In genomic region chr11:84592715-84593339, GRCm38 (mm10) we compare ENCODE assay signal across 26 mouse cellular contexts.
DNase-seq lines count a peak whose midpoint lies in the region; ATAC-seq and TF ChIP-seq lines count a peak whose summit lies in the region.
"Had no signal": no experiment of that assay in that cellular context is flagged by ENCODE, and none has a peak within 500 bp of the region (broad histone marks: within the 10 kb centered on the region; RNA-seq: fewer than 3 reads in every experiment).

No protein-coding gene starts in this region.

- no peak overlapping the region for H3K9ac ChIP-seq in liver, embryonic 13.5 days
- H3K9ac ChIP-seq in midbrain, postnatal 0 days (replicated peaks; ENCODE audit: low read length, poor library complexity, severe bottlenecking) = no peak overlapping the region
- H3K9ac ChIP-seq: embryonic facial prominence, embryonic 15.5 days; forebrain, embryonic 12.5 days; heart, embryonic 15.5 days; neural tube, embryonic 13.5 days had no signal

- H3K9me3 ChIP-seq in liver, embryonic 13.5 days (replicated peaks) = no peaks in the 10 kb centered on the region
- no peaks in the 10 kb centered on the region for H3K9me3 ChIP-seq in midbrain, postnatal 0 days (ENCODE audit: low read length)
- H3K9me3 ChIP-seq: embryonic facial prominence, embryonic 15.5 days; forebrain, embryonic 12.5 days; heart, embryonic 15.5 days; limb, embryonic 10.5 days; neural tube, embryonic 13.5 days had no signal

- DNase-seq in 416B (ENCODE audit: low read depth) (peak; percentile 3), A20 (ENCODE audit: low read depth, low spot score) (peak; percentile 40), ZHBTc4 (ENCODE audit: low read depth, low spot score) (peak; percentile 39)
- peak; percentile 65 for DNase-seq in liver, embryonic 13.5 days
- no peak for DNase-seq in ovary, adult 18-20 months (ENCODE audit: low spot score)
- DNase-seq in embryo, embryonic 10.5 days (ENCODE audit: low spot score) = no peak
- DNase-seq in midbrain, postnatal 0 days (ENCODE audit: low spot score) = no peak
- DNase-seq: adrenal gland, adult 8-10 months; cerebellum, adult 11-12 months; cerebellum, postnatal 25 days; gastrocnemius, postnatal 10 days; heart, adult 18-20 months; heart, postnatal 4 days; lung, adult 2 months; thymus, adult 2 months had no signal

- peak overlapping the region; percentile 30; the same call in 1 of the 2 replicates for H3K27ac ChIP-seq in liver, embryonic 13.5 days
- H3K27ac ChIP-seq in midbrain, postnatal 0 days (ENCODE audit: low read depth, low read length) = no peak overlapping the region
- H3K27ac ChIP-seq: embryonic facial prominence, embryonic 15.5 days; forebrain, embryonic 12.5 days; heart, embryonic 15.5 days; hindbrain, postnatal 0 days; kidney, postnatal 0 days; layer of hippocampus, adult 2 months; left cerebral cortex, adult 2 months; limb, embryonic 10.5 days; neural tube, embryonic 13.5 days had no signal

- H3K4me3 ChIP-seq in liver, embryonic 13.5 days (replicated peaks) = no peak overlapping the region
- H3K4me3 ChIP-seq in midbrain, postnatal 0 days (ENCODE audit: low read depth, low read length) = no peak overlapping the region
- H3K4me3 ChIP-seq: embryonic facial prominence, embryonic 15.5 days; forebrain, embryonic 12.5 days; heart, embryonic 15.5 days; layer of hippocampus, adult 2 months; left cerebral cortex, adult 2 months; limb, embryonic 10.5 days; neural tube, embryonic 13.5 days had no signal

- no peak for TF ChIP-seq CTCF in midbrain, postnatal 0 days (IDR thresholded peaks at IDR 0.05)

- peaks cover 42% of the 10 kb centered on the region for H3K27me3 ChIP-seq in liver, embryonic 13.5 days
- H3K27me3 ChIP-seq in midbrain, postnatal 0 days (ENCODE audit: insufficient read depth, low read length) = peaks cover 3% of the 10 kb centered on the region; the same call in 1 of the 2 replicates

- peaks cover 42% of the 10 kb centered on the region for H3K4me1 ChIP-seq in liver, embryonic 13.5 days (replicated peaks)
- no peaks in the 10 kb centered on the region for H3K4me1 ChIP-seq in midbrain, postnatal 0 days (ENCODE audit: insufficient read depth, low read length)
- H3K4me1 ChIP-seq: embryonic facial prominence, embryonic 15.5 days; heart, embryonic 15.5 days had no signal

- ATAC-seq in liver, embryonic 13.5 days (ENCODE audit: low read depth) = peak; percentile 97
- no peak for ATAC-seq in erythroid progenitor cell, adult 5-6 weeks (replicated peaks; ENCODE audit: low FRiP score, poor library complexity, severe bottlenecking)
- ATAC-seq in midbrain, postnatal 0 days (ENCODE audit: low FRiP score) = no peak
- ATAC-seq: hindbrain, postnatal 0 days; intestine, postnatal 0 days had no signal

- no peaks in the 10 kb centered on the region for H3K36me3 ChIP-seq in liver, embryonic 13.5 days
- H3K36me3 ChIP-seq in midbrain, postnatal 0 days (ENCODE audit: insufficient read depth, low read length) = no peaks in the 10 kb centered on the region
- H3K36me3 ChIP-seq: embryonic facial prominence, embryonic 15.5 days; forebrain, embryonic 12.5 days; heart, embryonic 15.5 days; limb, embryonic 10.5 days; neural tube, embryonic 13.5 days had no signal

- 5% methylated on average over 6 of the region's 6 CpGs for WGBS in liver, embryonic 13.5 days (ENCODE audit: insufficient replicate concordance)
- WGBS in midbrain, postnatal 0 days = 28% methylated on average over 6 of the region's 6 CpGs

- peak overlapping the region; percentile 33 for H3K4me2 ChIP-seq in liver, embryonic 13.5 days
- H3K4me2 ChIP-seq in midbrain, postnatal 0 days (ENCODE audit: low read depth, low read length, poor library complexity, severe bottlenecking) = no peak overlapping the region
- H3K4me2 ChIP-seq: embryonic facial prominence, embryonic 15.5 days; forebrain, embryonic 12.5 days; heart, embryonic 15.5 days; neural tube, embryonic 13.5 days had no signal

Comparison
In these comparisons a context has a peak if more than half of its experiments do, and no peak if none do; other contexts are left out.
1. DNase-seq: peak in 416B (single experiment), A20 (single experiment), ZHBTc4 (single experiment) and liver, embryonic 13.5 days (single experiment); none in ovary, adult 18-20 months (single experiment), embryo, embryonic 10.5 days (single experiment) and midbrain, postnatal 0 days (single experiment).